Mouse (Mus musculus): Measurements from ENCODE around the gene Madcam1. TPM values are rescaled to one million over a fixed set of nuclear protein-coding genes. Genes with fewer than 3 reads are reported as not detected.
"Not testable (repeated sequence)": the region's sequence is repeated elsewhere in the genome, so short reads cannot be mapped to it uniquely, and the experiment has no call there.

Gene Madcam1
- total RNA-seq, 2 experiments from 2014 or later, result 0.39 TPM; not detected in 1

- no peak for DNase-seq (ENCODE audit: low spot score in 2 of 2)
Measured at GRCm38 (mm10) chr10:79687513-79687912, 23.2 kb downstream of the Madcam1 start.

GRCm38 (mm10) chr10:79688720-79689119, 24.4 kb downstream of the Madcam1 start, which contains the start of gene Gzmm:
Gene Gzmm, plus strand, starts transcription at chr10:79689020.
- DNase-seq (ENCODE audit: low spot score in 2 of 2), result no peak

GRCm38 (mm10) chr10:79689178-79689577, 24.8 kb downstream of the Madcam1 start:
- DNase-seq (ENCODE audit: low spot score in 2 of 2), result peak in 1 of 2 experiments; percentile 8

GRCm38 (mm10) chr10:79691986-79692548, 27.7 kb downstream of the Madcam1 start:
- no peak for DNase-seq (ENCODE audit: low spot score in 2 of 2)

- no peak for DNase-seq (ENCODE audit: low spot score in 2 of 2)
Measured at GRCm38 (mm10) chr10:79693580-79694378, 29.4 kb downstream of the Madcam1 start.

GRCm38 (mm10) chr10:79694379-79694655, 30.0 kb downstream of the Madcam1 start:
- DNase-seq (ENCODE audit: low spot score in 2 of 2), result no peak

- peak; percentile 66 to 83 for DNase-seq (ENCODE audit: low spot score in 2 of 2)
Measured at GRCm38 (mm10) chr10:79695231-79696128, 31.1 kb downstream of the Madcam1 start.

- DNase-seq (ENCODE audit: low spot score in 2 of 2), result no peak
Measured at GRCm38 (mm10) chr10:79696129-79696651, 31.8 kb downstream of the Madcam1 start.

- no peak for DNase-seq (ENCODE audit: low spot score in 2 of 2)
Measured at GRCm38 (mm10) chr10:79697916-79698315, 33.6 kb downstream of the Madcam1 start.

- DNase-seq (ENCODE audit: low spot score in 2 of 2), result no peak
Measured at GRCm38 (mm10) chr10:79698459-79698858, 34.1 kb downstream of the Madcam1 start.

- DNase-seq (ENCODE audit: low spot score in 2 of 2), result no peak
Measured at GRCm38 (mm10) chr10:79700676-79701075, 36.3 kb downstream of the Madcam1 start.

- DNase-seq (ENCODE audit: low spot score in 2 of 2), result no peak
Measured at GRCm38 (mm10) chr10:79701443-79702129, 37.2 kb downstream of the Madcam1 start.

GRCm38 (mm10) chr10:79702970-79703369, 38.6 kb downstream of the Madcam1 start:
- DNase-seq (ENCODE audit: low spot score in 2 of 2), result not testable (repeated sequence)

GRCm38 (mm10) chr10:79703541-79703940, 39.2 kb downstream of the Madcam1 start:
- no peak for DNase-seq (ENCODE audit: low spot score in 2 of 2)

- DNase-seq (ENCODE audit: low spot score in 2 of 2), result peak; percentile 98 to 99
Measured at GRCm38 (mm10) chr10:79704065-79704969, 40.0 kb downstream of the Madcam1 start, which contains the start of gene Bsg. Gene Bsg, plus strand, starts transcription at chr10:79704491.

GRCm38 (mm10) chr10:79704970-79705360, 40.6 kb downstream of the Madcam1 start:
- no peak for DNase-seq (ENCODE audit: low spot score in 2 of 2)

GRCm38 (mm10) chr10:79705951-79706350, 41.6 kb downstream of the Madcam1 start:
- DNase-seq (ENCODE audit: low spot score in 2 of 2), result no peak

GRCm38 (mm10) chr10:79706406-79707094, 42.2 kb downstream of the Madcam1 start:
- no peak for DNase-seq (ENCODE audit: low spot score in 2 of 2)

GRCm38 (mm10) chr10:79707162-79707561, 42.8 kb downstream of the Madcam1 start:
- DNase-seq (ENCODE audit: low spot score in 2 of 2), result no peak

Measured in gastrocnemius, postnatal 4 days (tissue).